Mouse (Mus musculus): ENCODE data around the gene Ercc6. TPM values are rescaled to one million over a fixed set of nuclear protein-coding genes. Genes with fewer than 3 reads are reported as not detected.

Gene Ercc6
- polyA plus RNA-seq, 1 experiment: 4.1 TPM

DNA sequence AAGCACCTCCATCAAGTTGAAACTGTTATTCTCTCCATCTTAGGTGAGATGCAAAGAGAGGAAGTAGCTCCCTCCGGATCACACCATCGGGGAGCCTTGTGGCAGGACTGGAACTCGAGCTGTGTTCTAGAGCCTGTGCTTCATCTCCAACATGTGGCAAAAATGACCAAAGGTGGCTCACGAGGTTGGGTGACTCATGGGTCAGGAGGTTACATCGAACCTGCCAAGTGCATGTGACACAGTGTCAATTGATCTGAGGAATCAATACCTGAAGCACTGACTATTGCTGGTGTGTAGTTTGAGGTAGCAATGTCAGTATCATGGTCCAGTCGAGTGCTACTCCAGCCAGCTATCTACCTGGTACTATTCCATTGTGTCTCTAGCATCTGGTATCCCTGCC, 36.8 kb upstream of the Ercc6 start:
- TF ChIP-seq POLR2A (IDR thresholded peaks at IDR 0.05; ENCODE audit: low read depth, low read length) (no peak), CTCF (IDR thresholded peaks at IDR 0.05; ENCODE audit: extremely low read depth, insufficient read depth, insufficient read length, insufficient replicate concordance) (no peak)
- Histone ChIP-seq H3K27me3 (ENCODE audit: control insufficient read depth, insufficient read depth, low read length) (no peaks in the 10 kb centered on the region), H3K36me3 (ENCODE audit: control insufficient read depth, insufficient read depth, low read length) (no peaks in the 10 kb centered on the region), H3K27ac (ENCODE audit: insufficient read depth, low read length) (no peak overlapping the region), H3K4me3 (ENCODE audit: extremely low read depth, insufficient read depth, insufficient read length) (no peak overlapping the region), H3K4me1 (ENCODE audit: control insufficient read depth, insufficient read depth, insufficient read length) (no peaks in the 10 kb centered on the region)
- DNase-seq (ENCODE audit: low read depth in 1 of 2, low spot score in 2 of 2): no peak
- WGBS: 82% methylated on average over 6 of the region's 6 CpGs

DNA sequence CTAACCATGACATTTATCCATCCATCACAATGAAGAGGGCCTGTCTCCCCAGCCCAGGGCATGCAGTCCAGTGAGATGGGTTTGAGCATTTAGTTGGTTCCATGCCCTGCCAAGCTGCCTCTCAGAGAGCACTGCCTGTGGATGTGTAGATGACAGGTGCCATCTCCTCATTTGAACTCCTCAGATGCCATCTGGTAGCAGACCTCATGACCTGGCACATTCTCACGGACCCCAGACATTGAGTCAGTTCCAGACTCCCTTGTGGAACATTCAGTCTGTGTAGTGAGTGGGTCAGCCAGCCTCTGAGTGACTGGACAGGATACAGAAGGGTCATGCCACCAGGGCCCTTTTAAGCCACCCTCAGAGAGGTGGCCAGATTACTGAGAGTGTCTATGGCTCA, 35.7 kb upstream of the Ercc6 start:
- no peak for DNase-seq (ENCODE audit: low read depth in 1 of 2, low spot score in 2 of 2)
- Histone ChIP-seq H3K4me1 (ENCODE audit: control insufficient read depth, insufficient read depth, insufficient read length) (no peaks in the 10 kb centered on the region), H3K36me3 (ENCODE audit: control insufficient read depth, insufficient read depth, low read length) (no peaks in the 10 kb centered on the region), H3K27ac (ENCODE audit: insufficient read depth, low read length) (no peak overlapping the region), H3K4me3 (ENCODE audit: extremely low read depth, insufficient read depth, insufficient read length) (no peak overlapping the region), H3K27me3 (ENCODE audit: control insufficient read depth, insufficient read depth, low read length) (no peaks in the 10 kb centered on the region)
- TF ChIP-seq CTCF (IDR thresholded peaks at IDR 0.05; ENCODE audit: extremely low read depth, insufficient read depth, insufficient read length, insufficient replicate concordance) (no peak), POLR2A (IDR thresholded peaks at IDR 0.05; ENCODE audit: low read depth, low read length) (no peak)
- WGBS: 71% methylated on average over 1 of the region's 1 CpGs

- DNase-seq (ENCODE audit: low read depth in 1 of 2, low spot score in 2 of 2): peak in 1 of 2 experiments; percentile 2
- H3K36me3 ChIP-seq (ENCODE audit: control insufficient read depth, insufficient read depth, low read length): no peaks in the 10 kb centered on the region
- H3K4me3 ChIP-seq (ENCODE audit: extremely low read depth, insufficient read depth, insufficient read length): no peak overlapping the region
- H3K4me1 ChIP-seq (ENCODE audit: control insufficient read depth, insufficient read depth, insufficient read length): no peaks in the 10 kb centered on the region
- TF ChIP-seq POLR2A (IDR thresholded peaks at IDR 0.05; ENCODE audit: low read depth, low read length): no peak
- TF ChIP-seq CTCF (IDR thresholded peaks at IDR 0.05; ENCODE audit: extremely low read depth, insufficient read depth, insufficient read length, insufficient replicate concordance): peak; percentile 58; the same call in 1 of the 2 replicates
- 9% methylated on average over 3 of the region's 3 CpGs for WGBS
- no peaks in the 10 kb centered on the region for H3K27me3 ChIP-seq (ENCODE audit: control insufficient read depth, insufficient read depth, low read length)
- no peak overlapping the region for H3K27ac ChIP-seq (ENCODE audit: insufficient read depth, low read length)
Measured at GRCm38 (mm10) chr14:32482061-32482460, 31.3 kb upstream of the Ercc6 start.

DNA sequence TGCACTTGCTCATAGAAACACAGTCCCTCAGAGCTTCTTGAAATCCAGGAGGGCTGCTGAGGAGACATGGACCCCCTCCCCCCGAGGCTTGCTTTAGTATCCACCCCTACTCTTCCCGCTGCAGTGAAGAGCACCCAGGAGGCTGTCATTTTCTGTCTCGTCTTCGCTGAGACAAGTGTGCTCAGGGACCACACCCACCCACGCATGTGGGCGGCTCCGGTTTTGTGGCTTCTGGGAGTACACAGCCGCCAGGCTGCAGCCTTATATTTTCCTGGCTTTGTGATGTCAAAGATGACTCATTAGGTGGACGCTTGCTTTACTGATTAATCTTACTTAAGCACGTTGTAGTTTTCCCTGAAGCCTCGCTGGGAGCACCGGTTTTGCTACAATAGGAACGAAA, 20.8 kb upstream of the Ercc6 start:
- no peak overlapping the region for H3K4me3 ChIP-seq (ENCODE audit: extremely low read depth, insufficient read depth, insufficient read length)
- no peak for DNase-seq (ENCODE audit: low read depth in 1 of 2, low spot score in 2 of 2)
- 16% methylated on average over 13 of the region's 13 CpGs for WGBS

DNA sequence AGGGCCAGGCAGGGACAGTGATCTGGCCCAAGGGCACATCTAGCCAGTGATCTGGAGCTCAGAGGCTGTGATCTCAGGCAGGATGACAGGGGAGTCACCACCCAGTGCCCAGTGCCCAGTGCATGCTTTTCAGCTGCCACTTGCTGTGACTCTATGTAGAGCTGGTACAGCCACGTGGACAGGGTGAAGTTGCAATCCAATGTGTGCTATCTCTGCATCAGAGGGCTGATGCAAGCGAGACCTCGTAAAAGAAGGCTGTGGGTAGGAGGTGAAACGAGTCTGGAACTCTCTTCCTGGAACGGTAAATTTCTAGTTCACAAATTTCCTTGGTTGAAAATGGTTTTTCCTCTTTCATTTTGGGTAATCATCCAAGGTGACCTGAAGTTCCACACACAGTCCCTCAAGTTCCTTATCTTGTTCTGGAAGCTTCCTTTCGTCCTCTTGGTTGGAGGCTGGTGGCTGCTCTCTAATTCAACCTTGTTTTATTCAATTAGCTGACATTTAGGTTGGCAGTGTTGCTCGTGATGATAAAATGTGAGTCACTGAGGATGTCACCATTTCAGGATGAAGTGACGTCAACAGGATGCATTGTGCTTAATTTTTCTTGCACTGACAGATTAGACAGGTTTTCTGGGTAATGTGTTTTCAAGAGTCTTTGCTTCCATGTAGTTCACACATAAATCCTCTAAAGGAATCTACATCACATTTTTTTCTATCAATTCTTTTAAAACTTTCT, 17.0 kb upstream of the Ercc6 start:
- TF ChIP-seq POLR2A (IDR thresholded peaks at IDR 0.05; ENCODE audit: low read depth, low read length) (no peak), CTCF (IDR thresholded peaks at IDR 0.05; ENCODE audit: extremely low read depth, insufficient read depth, insufficient read length, insufficient replicate concordance) (no peak)
- H3K36me3 ChIP-seq (ENCODE audit: control insufficient read depth, insufficient read depth, low read length): no peaks in the 10 kb centered on the region
- H3K27me3 ChIP-seq (ENCODE audit: control insufficient read depth, insufficient read depth, low read length): peaks cover 1% of the 10 kb centered on the region
- no peak for DNase-seq (ENCODE audit: low read depth in 1 of 2, low spot score in 2 of 2)
- no peaks in the 10 kb centered on the region for H3K4me1 ChIP-seq (ENCODE audit: control insufficient read depth, insufficient read depth, insufficient read length)
- 55% methylated on average over 8 of the region's 8 CpGs for WGBS
- no peak overlapping the region for H3K27ac ChIP-seq (ENCODE audit: insufficient read depth, low read length)
- H3K4me3 ChIP-seq (ENCODE audit: extremely low read depth, insufficient read depth, insufficient read length): no peak overlapping the region

More for the DNA sequence above, 20.8 kb upstream of the Ercc6 start:
- no peaks in the 10 kb centered on the region for H3K4me1 ChIP-seq (ENCODE audit: control insufficient read depth, insufficient read depth, insufficient read length)
- TF ChIP-seq CTCF (IDR thresholded peaks at IDR 0.05; ENCODE audit: extremely low read depth, insufficient read depth, insufficient read length, insufficient replicate concordance): no peak
- no peak for TF ChIP-seq POLR2A (IDR thresholded peaks at IDR 0.05; ENCODE audit: low read depth, low read length)
- H3K27me3 ChIP-seq (ENCODE audit: control insufficient read depth, insufficient read depth, low read length): peaks cover 1% of the 10 kb centered on the region
- no peaks in the 10 kb centered on the region for H3K36me3 ChIP-seq (ENCODE audit: control insufficient read depth, insufficient read depth, low read length)
- H3K27ac ChIP-seq (ENCODE audit: insufficient read depth, low read length): no peak overlapping the region

GRCm38 (mm10) chr14:32501303-32501702, 12.0 kb upstream of the Ercc6 start:
- no peak for TF ChIP-seq CTCF (IDR thresholded peaks at IDR 0.05; ENCODE audit: extremely low read depth, insufficient read depth, insufficient read length, insufficient replicate concordance)
- no peak for TF ChIP-seq POLR2A (IDR thresholded peaks at IDR 0.05; ENCODE audit: low read depth, low read length)

More at GRCm38 (mm10) chr14:32501303-32501702, 12.0 kb upstream of the Ercc6 start:
- Histone ChIP-seq H3K27me3 (ENCODE audit: control insufficient read depth, insufficient read depth, low read length) (no peaks in the 10 kb centered on the region), H3K4me1 (ENCODE audit: control insufficient read depth, insufficient read depth, insufficient read length) (no peaks in the 10 kb centered on the region), H3K36me3 (ENCODE audit: control insufficient read depth, insufficient read depth, low read length) (no peaks in the 10 kb centered on the region), H3K4me3 (ENCODE audit: extremely low read depth, insufficient read depth, insufficient read length) (no peak overlapping the region), H3K27ac (ENCODE audit: insufficient read depth, low read length) (no peak overlapping the region)
- DNase-seq (ENCODE audit: low read depth in 1 of 2, low spot score in 2 of 2): no peak
- WGBS: 61% methylated on average over 2 of the region's 2 CpGs

Measured in spleen, adult 2 months (tissue).